Mouse (Mus musculus): ENCODE measurements around the gene Itpr1. TPM values are rescaled to one million over a fixed set of nuclear protein-coding genes. Genes with fewer than 3 reads are reported as not detected.
A peak's percentile ranks its signal among the peaks of the same experiment; 100 is the strongest.

Itpr1 gene
- polyA plus RNA-seq, 1 experiment from 2014 or later = 15.6 TPM

- no peaks in the 10 kb centered on the region for H3K9me3 ChIP-seq (ENCODE audit: control insufficient read depth, low read length)
- H3K4me3 ChIP-seq (ENCODE audit: low read depth, low read length) = no peak overlapping the region
- no peak overlapping the region for H3K4me2 ChIP-seq (ENCODE audit: low read length)
- 63% methylated on average over 11 of the region's 11 CpGs for WGBS
- H3K27me3 ChIP-seq (replicated peaks; ENCODE audit: control insufficient read depth, insufficient read depth, low read length) = no peaks in the 10 kb centered on the region
- no peaks in the 10 kb centered on the region; the same call in 1 of the 2 replicates for H3K4me1 ChIP-seq (replicated peaks; ENCODE audit: control insufficient read depth, insufficient read depth, low read length)
- DNase-seq (ENCODE audit: low spot score) = no peak
- no peak overlapping the region for H3K9ac ChIP-seq (ENCODE audit: low read length)
- no peaks in the 10 kb centered on the region for H3K36me3 ChIP-seq (ENCODE audit: control insufficient read depth, insufficient read depth, low read length)
- ATAC-seq (replicated peaks; ENCODE audit: low FRiP score, low TSS enrichment, low read depth) = no peak
- H3K27ac ChIP-seq (ENCODE audit: low read depth) = no peak overlapping the region
These were observed 235.3 kb downstream of the Itpr1 start for GRCm38 (mm10) chr6:108448016-108448735.

- DNase-seq (ENCODE audit: low spot score) (no peak), ATAC-seq (replicated peaks; ENCODE audit: low FRiP score, low TSS enrichment, low read depth) (no peak)
- whole genome bisulfite sequencing = 54% methylated on average over 2 of the region's 2 CpGs
- no peaks in the 10 kb centered on the region for H3K36me3 ChIP-seq (ENCODE audit: control insufficient read depth, insufficient read depth, low read length)
- no peak overlapping the region for H3K4me2 ChIP-seq (ENCODE audit: low read length)
- no peaks in the 10 kb centered on the region for H3K9me3 ChIP-seq (ENCODE audit: control insufficient read depth, low read length)
- H3K4me3 ChIP-seq (ENCODE audit: low read depth, low read length) = no peak overlapping the region
- no peak overlapping the region for H3K27ac ChIP-seq (ENCODE audit: low read depth)
- no peak overlapping the region for H3K9ac ChIP-seq (ENCODE audit: low read length)
- H3K4me1 ChIP-seq (replicated peaks; ENCODE audit: control insufficient read depth, insufficient read depth, low read length) = no peaks in the 10 kb centered on the region; the same call in 1 of the 2 replicates
- H3K27me3 ChIP-seq (replicated peaks; ENCODE audit: control insufficient read depth, insufficient read depth, low read length) = no peaks in the 10 kb centered on the region
These were observed 236.0 kb downstream of the Itpr1 start for GRCm38 (mm10) chr6:108448864-108449263.

- Histone ChIP-seq H3K9me3 (ENCODE audit: control insufficient read depth, low read length) (no peaks in the 10 kb centered on the region), H3K9ac (ENCODE audit: low read length) (no peak overlapping the region), H3K4me1 (replicated peaks; ENCODE audit: control insufficient read depth, insufficient read depth, low read length) (peaks cover 13% of the 10 kb centered on the region), H3K36me3 (ENCODE audit: control insufficient read depth, insufficient read depth, low read length) (no peaks in the 10 kb centered on the region), H3K4me3 (ENCODE audit: low read depth, low read length) (no peak overlapping the region), H3K27me3 (replicated peaks; ENCODE audit: control insufficient read depth, insufficient read depth, low read length) (no peaks in the 10 kb centered on the region), H3K27ac (ENCODE audit: low read depth) (no peak overlapping the region), H3K4me2 (ENCODE audit: low read length) (no peak overlapping the region)
- no peak for DNase-seq (ENCODE audit: low spot score)
- WGBS = 81% methylated on average over 2 of the region's 2 CpGs
- no peak for ATAC-seq (replicated peaks; ENCODE audit: low FRiP score, low TSS enrichment, low read depth)
These were observed 238.6 kb downstream of the Itpr1 start for GRCm38 (mm10) chr6:108451536-108451935.

- Histone ChIP-seq H3K4me3 (ENCODE audit: low read depth, low read length) (no peak overlapping the region), H3K27ac (ENCODE audit: low read depth) (no peak overlapping the region), H3K36me3 (ENCODE audit: control insufficient read depth, insufficient read depth, low read length) (no peaks in the 10 kb centered on the region), H3K9ac (ENCODE audit: low read length) (no peak overlapping the region), H3K4me1 (replicated peaks; ENCODE audit: control insufficient read depth, insufficient read depth, low read length) (peaks cover 32% of the 10 kb centered on the region), H3K4me2 (ENCODE audit: low read length) (no peak overlapping the region), H3K9me3 (ENCODE audit: control insufficient read depth, low read length) (no peaks in the 10 kb centered on the region), H3K27me3 (replicated peaks; ENCODE audit: control insufficient read depth, insufficient read depth, low read length) (no peaks in the 10 kb centered on the region)
- no peak for DNase-seq (ENCODE audit: low spot score)
- ATAC-seq (replicated peaks; ENCODE audit: low FRiP score, low TSS enrichment, low read depth) = no peak
- WGBS = 85% methylated on average over 5 of the region's 5 CpGs
These were observed 240.7 kb downstream of the Itpr1 start for GRCm38 (mm10) chr6:108453618-108454017.

DNA sequence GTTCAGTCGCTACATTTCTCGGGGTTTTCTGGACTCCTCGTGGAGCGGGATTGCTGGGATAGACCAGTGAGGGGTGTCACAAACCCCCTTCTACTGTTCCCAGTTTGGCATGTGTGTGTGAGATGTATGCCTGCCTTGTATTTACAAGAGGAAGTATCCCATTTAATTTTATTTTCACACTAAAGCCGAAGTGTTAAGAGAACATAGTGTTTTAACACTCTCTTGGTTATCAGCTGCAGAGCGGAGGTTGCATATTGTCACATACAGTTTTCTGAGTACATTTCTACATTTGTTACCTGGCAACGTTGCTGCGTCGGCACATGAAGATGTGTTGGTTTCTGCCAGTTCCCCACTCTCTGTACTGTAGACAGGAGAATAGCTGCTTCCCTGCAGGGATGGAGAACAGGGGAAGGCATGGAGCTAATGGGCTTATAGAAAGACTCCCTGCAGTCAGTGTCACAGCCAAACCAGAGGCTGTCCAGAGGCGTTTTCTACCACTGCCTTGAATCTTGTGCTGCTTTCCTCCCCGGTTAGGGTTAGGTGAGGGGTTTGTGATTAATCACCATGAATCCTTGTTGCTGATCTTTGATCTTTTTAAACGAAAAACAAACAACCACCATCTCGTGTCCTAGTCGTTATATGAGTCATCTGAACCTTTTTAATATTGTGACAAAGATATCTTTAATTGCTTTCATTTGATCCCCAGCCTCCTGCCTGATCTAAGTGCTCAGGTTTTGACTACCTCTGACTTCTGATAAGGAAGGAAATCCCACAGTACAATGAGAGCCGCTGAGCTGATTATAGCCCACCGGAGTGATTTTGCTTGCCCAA, 241.4 kb downstream of the Itpr1 start:
- Histone ChIP-seq H3K27me3 (replicated peaks; ENCODE audit: control insufficient read depth, insufficient read depth, low read length) (no peaks in the 10 kb centered on the region), H3K9me3 (ENCODE audit: control insufficient read depth, low read length) (no peaks in the 10 kb centered on the region), H3K4me3 (ENCODE audit: low read depth, low read length) (no peak overlapping the region), H3K4me1 (replicated peaks; ENCODE audit: control insufficient read depth, insufficient read depth, low read length) (peaks cover 33% of the 10 kb centered on the region), H3K27ac (ENCODE audit: low read depth) (no peak overlapping the region), H3K36me3 (ENCODE audit: control insufficient read depth, insufficient read depth, low read length) (no peaks in the 10 kb centered on the region), H3K4me2 (ENCODE audit: low read length) (no peak overlapping the region), H3K9ac (ENCODE audit: low read length) (no peak overlapping the region)
- no peak for ATAC-seq (replicated peaks; ENCODE audit: low FRiP score, low TSS enrichment, low read depth)
- DNase-seq (ENCODE audit: low spot score) = no peak
- 75% methylated on average over 16 of the region's 16 CpGs for WGBS

GRCm38 (mm10) chr6:108454979-108455836, 242.3 kb downstream of the Itpr1 start:
- no peak overlapping the region for H3K4me2 ChIP-seq (ENCODE audit: low read length)
- WGBS = 86% methylated on average over 7 of the region's 7 CpGs
- no peaks in the 10 kb centered on the region for H3K27me3 ChIP-seq (replicated peaks; ENCODE audit: control insufficient read depth, insufficient read depth, low read length)
- no peak for ATAC-seq (replicated peaks; ENCODE audit: low FRiP score, low TSS enrichment, low read depth)
- H3K9me3 ChIP-seq (ENCODE audit: control insufficient read depth, low read length) = no peaks in the 10 kb centered on the region
- H3K9ac ChIP-seq (ENCODE audit: low read length) = no peak overlapping the region
- H3K4me3 ChIP-seq (ENCODE audit: low read depth, low read length) = no peak overlapping the region
- DNase-seq (ENCODE audit: low spot score) = no peak
- no peaks in the 10 kb centered on the region for H3K36me3 ChIP-seq (ENCODE audit: control insufficient read depth, insufficient read depth, low read length)
- peaks cover 33% of the 10 kb centered on the region for H3K4me1 ChIP-seq (replicated peaks; ENCODE audit: control insufficient read depth, insufficient read depth, low read length)
- H3K27ac ChIP-seq (ENCODE audit: low read depth) = no peak overlapping the region; the same call in 1 of the 2 replicates

DNA sequence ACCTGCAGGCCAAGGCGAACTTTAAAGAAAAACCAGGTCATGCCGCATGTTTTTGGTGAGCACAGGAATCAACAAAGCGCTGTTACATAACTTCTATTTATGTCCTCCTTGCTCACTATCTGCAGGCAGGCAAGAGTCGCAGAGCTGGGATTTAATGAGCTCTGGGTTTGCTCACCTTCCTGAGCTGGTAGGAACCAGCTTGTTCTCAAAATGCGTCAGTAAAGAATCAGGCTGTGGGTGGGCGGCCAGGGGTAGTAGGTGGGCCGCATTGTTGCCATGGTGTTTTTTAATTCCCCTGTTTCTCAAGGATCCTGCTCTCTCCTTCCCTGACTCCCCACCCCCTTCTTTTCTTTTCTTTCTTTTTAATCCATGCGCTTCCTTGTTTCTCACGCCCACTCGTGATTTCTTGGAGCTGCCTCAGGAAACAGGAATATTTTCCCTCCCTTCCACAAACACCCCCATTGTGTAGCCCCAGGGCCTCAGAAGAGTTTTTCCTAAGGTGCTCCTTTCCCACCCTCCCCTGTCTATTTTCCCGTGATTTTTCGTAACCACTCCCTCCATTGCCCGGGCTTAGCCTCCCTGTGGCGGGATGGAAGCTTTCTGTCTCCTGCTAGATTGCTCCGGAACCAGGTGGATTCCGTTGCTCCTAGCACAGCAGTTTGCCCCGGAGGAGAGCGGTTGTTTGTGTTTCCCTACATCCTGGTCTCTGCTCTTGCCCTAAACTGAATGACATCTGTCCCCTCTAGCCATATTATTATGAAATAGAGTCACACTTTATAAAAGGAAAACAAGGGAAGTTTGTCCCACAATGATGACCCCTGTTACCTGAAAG, 243.6 kb downstream of the Itpr1 start:
- Histone ChIP-seq H3K4me3 (ENCODE audit: low read depth, low read length) (peak overlapping the region; percentile 9; the same call in 1 of the 2 replicates), H3K9ac (ENCODE audit: low read length) (peak overlapping the region; percentile 38; the same call in 1 of the 2 replicates), H3K9me3 (ENCODE audit: control insufficient read depth, low read length) (no peaks in the 10 kb centered on the region), H3K4me1 (replicated peaks; ENCODE audit: control insufficient read depth, insufficient read depth, low read length) (peaks cover 33% of the 10 kb centered on the region), H3K27ac (ENCODE audit: low read depth) (peak overlapping the region; percentile 85), H3K4me2 (ENCODE audit: low read length) (peak overlapping the region; percentile 40), H3K36me3 (ENCODE audit: control insufficient read depth, insufficient read depth, low read length) (no peaks in the 10 kb centered on the region), H3K27me3 (replicated peaks; ENCODE audit: control insufficient read depth, insufficient read depth, low read length) (no peaks in the 10 kb centered on the region)
- 14% methylated on average over 18 of the region's 18 CpGs for WGBS
- DNase-seq (ENCODE audit: low spot score) (peak; percentile 66), ATAC-seq (replicated peaks; ENCODE audit: low FRiP score, low TSS enrichment, low read depth) (peak; percentile 45)

Measured in intestine, embryonic 14.5 days (tissue).